Mouse (Mus musculus) stomach, embryonic 16.5 days (tissue): ENCODE results near the gene Ccdc183. TPM values are rescaled to one million over a fixed set of nuclear protein-coding genes. Genes with fewer than 3 reads are reported as not detected.

Source experiments
- ATAC-seq: fragments of 200-750 bp; cut with Nextera tagmentation; 2 replicates; pipeline ENCODE4 v1.8.0; 2017; ENCODE audit warnings: moderate number of reproducible peaks, moderate TSS enrichment; ENCODE audit not compliant: insufficient read depth, low FRiP score
- H3K27ac ChIP-seq: fragments of 300-500 bp; sonication (generic); 2 replicates; pipeline ENCODE4 v1.5.1; 2014; ENCODE audit warnings: low read length
- H3K27me3 ChIP-seq: fragments of 300-500 bp; sonication (generic); 2 replicates; pipeline ENCODE4 v1.6.1; 2014; ENCODE audit warnings: low read length, control low read depth, mixed read lengths; ENCODE audit not compliant: control insufficient read depth, insufficient read depth
- H3K36me3 ChIP-seq: fragments of 300-500 bp; sonication (generic); 2 replicates; pipeline ENCODE4 v1.6.1; 2014; ENCODE audit warnings: low read length; ENCODE audit not compliant: control insufficient read depth, insufficient read depth
- H3K4me1 ChIP-seq: fragments of 300-500 bp; sonication (generic); 2 replicates; pipeline ENCODE4 v1.6.1; 2014; ENCODE audit warnings: low read length, control low read depth, mixed read lengths; ENCODE audit not compliant: control insufficient read depth, insufficient read depth
- H3K4me2 ChIP-seq: fragments of 300-500 bp; sonication (generic); 2 replicates; pipeline ENCODE4 v1.6.1; 2014; ENCODE audit warnings: low read depth, low read length, mixed read lengths
- H3K4me3 ChIP-seq: fragments of 300-500 bp; sonication (generic); replicated peaks from 2 replicates; pipeline ENCODE4 v1.5.1; 2014; ENCODE audit warnings: mild to moderate bottlenecking, low read length
- H3K9ac ChIP-seq: fragments of 300-500 bp; sonication (generic); 2 replicates; pipeline ENCODE4 v1.6.1; 2014; ENCODE audit warnings: low read length
- H3K9me3 ChIP-seq: fragments of 300-500 bp; sonication (generic); replicated peaks from 2 replicates; pipeline ENCODE4 v1.6.1; 2016; ENCODE audit warnings: low read length, control low read depth; ENCODE audit not compliant: control insufficient read depth
- WGBS: fragments of 180-500 bp; shearing (Covaris S2); extraction: QIAGEN DNeasy Blood & Tissue Kit; methylation state at CpG from one replicate; pipeline ENCODE4 v1.1.7; 2014; 5-methylcytosine and 5-hydroxymethylcytosine counted together
- polyA plus RNA-seq: library from polyadenylated mRNA; unstranded; fragments of >200 nt; fragmentation: Nextera tagmentation; extraction: Ambion mirVana; gene quantifications from 2 replicates; pipeline ENCODE4 v1.2.1, GENCODE M21; 2015

The Ccdc183 gene
- polyA plus RNA-seq, 1 experiment from 2014 or later = 0.09 TPM

- H3K36me3 ChIP-seq = peaks cover 4% of the 10 kb centered on the region; the same call in 1 of the 2 replicates
- no peak overlapping the region for H3K9ac ChIP-seq
- no peak for ATAC-seq
- no peak overlapping the region for H3K4me3 ChIP-seq
- H3K9me3 ChIP-seq = no peaks in the 10 kb centered on the region
- 21% methylated on average over 6 of the region's 6 CpGs for WGBS
- no peak overlapping the region for H3K27ac ChIP-seq
- no peak overlapping the region for H3K4me2 ChIP-seq
- peaks cover 41% of the 10 kb centered on the region for H3K27me3 ChIP-seq
- H3K4me1 ChIP-seq = peaks cover 35% of the 10 kb centered on the region
These were observed 35.6 kb downstream of the Ccdc183 start for GRCm38 (mm10) chr2:25581901-25582301.

GRCm38 (mm10) chr2:25581294-25581864 is 36.1 kb downstream of the Ccdc183 start, which contains the start of gene Ajm1:
Gene Ajm1 (minus strand): TSS chr2:25581757.
- 4% methylated on average over 19 of the region's 19 CpGs for WGBS

GRCm38 (mm10) chr2:25580621-25581101 is 36.8 kb downstream of the Ccdc183 start:
- H3K9ac ChIP-seq = no peak overlapping the region
- H3K4me1 ChIP-seq = peaks cover 44% of the 10 kb centered on the region
- no peak overlapping the region for H3K4me2 ChIP-seq
- 37% methylated on average over 6 of the region's 6 CpGs for WGBS
- peaks cover 4% of the 10 kb centered on the region; the same call in 1 of the 2 replicates for H3K36me3 ChIP-seq
- no peaks in the 10 kb centered on the region for H3K9me3 ChIP-seq
- no peak for ATAC-seq
- peaks cover 49% of the 10 kb centered on the region for H3K27me3 ChIP-seq
- H3K4me3 ChIP-seq = no peak overlapping the region
- H3K27ac ChIP-seq = no peak overlapping the region

More at GRCm38 (mm10) chr2:25581294-25581864, 36.1 kb downstream of the Ccdc183 start, which contains the start of gene Ajm1:
- Histone ChIP-seq H3K4me3 (peak within 1 kb of the TSS; percentile 38), H3K27me3 (peaks cover 46% of the 10 kb centered on the region), H3K9me3 (no peaks in the 10 kb centered on the region), H3K4me1 (peaks cover 37% of the 10 kb centered on the region), H3K4me2 (peak within 1 kb of the TSS; percentile 65), H3K27ac (no peak within 1 kb of the TSS), H3K9ac (peak within 1 kb of the TSS; percentile 40), H3K36me3 (peaks cover 4% of the 10 kb centered on the region; the same call in 1 of the 2 replicates)
- ATAC-seq = peak; percentile 69

GRCm38 (mm10) chr2:25579737-25580460 is 37.6 kb downstream of the Ccdc183 start:
- no peak overlapping the region for H3K27ac ChIP-seq
- peaks cover 4% of the 10 kb centered on the region; the same call in 1 of the 2 replicates for H3K36me3 ChIP-seq
- no peak for ATAC-seq
- H3K4me3 ChIP-seq = peak overlapping the region; percentile 29
- H3K9me3 ChIP-seq = no peaks in the 10 kb centered on the region
- peaks cover 49% of the 10 kb centered on the region for H3K27me3 ChIP-seq
- WGBS = 3% methylated on average over 27 of the region's 27 CpGs
- H3K4me2 ChIP-seq = peak overlapping the region; percentile 48
- peaks cover 46% of the 10 kb centered on the region for H3K4me1 ChIP-seq
- H3K9ac ChIP-seq = no peak overlapping the region

GRCm38 (mm10) chr2:25578796-25579736 is 38.4 kb downstream of the Ccdc183 start:
- Histone ChIP-seq H3K27me3 (peaks cover 49% of the 10 kb centered on the region), H3K4me2 (peak overlapping the region; percentile 48), H3K27ac (no peak overlapping the region), H3K4me3 (peak overlapping the region; percentile 29), H3K36me3 (peaks cover 1% of the 10 kb centered on the region; the same call in 1 of the 2 replicates), H3K4me1 (peaks cover 48% of the 10 kb centered on the region), H3K9me3 (no peaks in the 10 kb centered on the region), H3K9ac (no peak overlapping the region)
- no peak for ATAC-seq
- 4% methylated on average over 77 of the region's 77 CpGs for WGBS

GRCm38 (mm10) chr2:25577951-25578795 is 39.3 kb downstream of the Ccdc183 start:
- Histone ChIP-seq H3K9me3 (no peaks in the 10 kb centered on the region), H3K27me3 (peaks cover 49% of the 10 kb centered on the region), H3K4me2 (peak overlapping the region; percentile 39), H3K9ac (peak overlapping the region; percentile 47; the same call in 1 of the 2 replicates), H3K36me3 (no peaks in the 10 kb centered on the region; the same call in 1 of the 2 replicates), H3K4me1 (peaks cover 55% of the 10 kb centered on the region), H3K27ac (no peak overlapping the region), H3K4me3 (peak overlapping the region; percentile 29)
- no peak for ATAC-seq
- 7% methylated on average over 75 of the region's 75 CpGs for WGBS

- Histone ChIP-seq H3K4me1 (peaks cover 49% of the 10 kb centered on the region), H3K27ac (no peak overlapping the region)
These were observed 40.2 kb downstream of the Ccdc183 start for GRCm38 (mm10) chr2:25576965-25577891.

More at GRCm38 (mm10) chr2:25576965-25577891, 40.2 kb downstream of the Ccdc183 start:
- Histone ChIP-seq H3K4me3 (peak overlapping the region; percentile 25), H3K27me3 (peaks cover 49% of the 10 kb centered on the region), H3K9me3 (no peaks in the 10 kb centered on the region), H3K36me3 (no peaks in the 10 kb centered on the region), H3K9ac (peak overlapping the region; percentile 47; the same call in 1 of the 2 replicates), H3K4me2 (peak overlapping the region; percentile 39)
- WGBS = 17% methylated on average over 90 of the region's 92 CpGs
- ATAC-seq = no peak
